Mouse (Mus musculus) layer of hippocampus, adult 2 months (tissue): ENCODE data around the gene Bace2. TPM values are rescaled to one million over a fixed set of nuclear protein-coding genes. Genes with fewer than 3 reads are reported as not detected.

Experiments used
- DNase-seq, 2 experiments: peaks; one replicate each; pipeline ENCODE4 v3.0.0; 2022; ENCODE audit warnings: low spot score in 2 of 2
- H3K27ac ChIP-seq: fragments of 200-600 bp; 2 replicates; pipeline ENCODE4 v1.8.1; 2022
- H3K4me3 ChIP-seq: fragments of 200-600 bp; 2 replicates; pipeline ENCODE4 v1.8.1; 2022; ENCODE audit warnings: mild to moderate bottlenecking
- CTCF ChIP-seq: fragments of 200-600 bp; conservative IDR thresholded peaks from 2 replicates; pipeline ENCODE4 v1.8.1; 2022; ENCODE audit warnings: antibody characterized with exemption, mild to moderate bottlenecking, moderate library complexity
- total RNA-seq, 2 experiments: library from RNA; stranded (reverse); gene quantifications; 2 replicates each; pipeline ENCODE4 v1.2.3; 2021

The Bace2 gene
- total RNA-seq, 2 experiments from 2014 or later: 1.3 to 3.9 TPM

- DNase-seq: no peak
- no peak for TF ChIP-seq CTCF
- H3K27ac ChIP-seq: no peak within 1 kb of the TSS
- no peak within 1 kb of the TSS for H3K4me3 ChIP-seq
These were observed 106.1 kb downstream of the Bace2 start, which contains the start of gene Mx1 for GRCm38 (mm10) chr16:97462481-97463181. Gene Mx1, minus strand, starts transcription at chr16:97462907.

GRCm38 (mm10) chr16:97466182-97466957 is 109.8 kb downstream of the Bace2 start:
- no peak for DNase-seq
- Histone ChIP-seq H3K27ac (no peak overlapping the region), H3K4me3 (no peak overlapping the region)
- peak; percentile 85 for TF ChIP-seq CTCF

- Histone ChIP-seq H3K4me3 (no peak overlapping the region), H3K27ac (no peak overlapping the region)
- TF ChIP-seq CTCF: no peak
- DNase-seq: no peak
These were observed 110.9 kb downstream of the Bace2 start for GRCm38 (mm10) chr16:97467472-97467871.

GRCm38 (mm10) chr16:97467993-97468791 is 111.7 kb downstream of the Bace2 start:
- DNase-seq: no peak
- Histone ChIP-seq H3K27ac (no peak overlapping the region), H3K4me3 (no peak overlapping the region)
- no peak for TF ChIP-seq CTCF

GRCm38 (mm10) chr16:97474671-97475070 is 118.1 kb downstream of the Bace2 start:
- no peak overlapping the region for H3K27ac ChIP-seq
- no peak for TF ChIP-seq CTCF
- DNase-seq: no peak
- no peak overlapping the region for H3K4me3 ChIP-seq

GRCm38 (mm10) chr16:97475581-97475980 is 119.0 kb downstream of the Bace2 start:
- Histone ChIP-seq H3K27ac (no peak overlapping the region), H3K4me3 (no peak overlapping the region)
- TF ChIP-seq CTCF: no peak
- DNase-seq: no peak

GRCm38 (mm10) chr16:97476524-97476923 is 120.0 kb downstream of the Bace2 start:
- no peak for TF ChIP-seq CTCF
- DNase-seq: no peak
- Histone ChIP-seq H3K4me3 (no peak overlapping the region), H3K27ac (no peak overlapping the region)

GRCm38 (mm10) chr16:97478655-97479054 is 122.1 kb downstream of the Bace2 start:
- Histone ChIP-seq H3K27ac (no peak overlapping the region), H3K4me3 (no peak overlapping the region)
- no peak for TF ChIP-seq CTCF
- no peak for DNase-seq

- H3K27ac ChIP-seq: no peak overlapping the region
- no peak overlapping the region for H3K4me3 ChIP-seq
- DNase-seq: no peak
- TF ChIP-seq CTCF: no peak
These were observed 135.8 kb downstream of the Bace2 start for GRCm38 (mm10) chr16:97492369-97492768.

Other genes with a start within 250 kb of the Bace2 start
- gene Dscam, start 186.0 kb upstream of the Bace2 start, total RNA-seq: 10 to 100 TPM; 36.8 to 41.0 TPM
- gene Mx1, start 106.2 kb downstream of the Bace2 start, total RNA-seq: 1 to 10 TPM in 1 of 2 experiments, under 1 TPM in 1; 0.93 to 1.1 TPM
- not detected for gene Fam3b, start 158.1 kb downstream of the Bace2 start, total RNA-seq